Mouse (Mus musculus): Measurements from ENCODE around the gene Tspo2.

Gene Tspo2

GRCm38 (mm10) chr17:48453489-48453888, 2.2 kb upstream of the Tspo2 start:
- in situ Hi-C loops (cut with MboI; ENCODE audit: unreplicated experiment in 2 of 2): no loop called here

DNA sequence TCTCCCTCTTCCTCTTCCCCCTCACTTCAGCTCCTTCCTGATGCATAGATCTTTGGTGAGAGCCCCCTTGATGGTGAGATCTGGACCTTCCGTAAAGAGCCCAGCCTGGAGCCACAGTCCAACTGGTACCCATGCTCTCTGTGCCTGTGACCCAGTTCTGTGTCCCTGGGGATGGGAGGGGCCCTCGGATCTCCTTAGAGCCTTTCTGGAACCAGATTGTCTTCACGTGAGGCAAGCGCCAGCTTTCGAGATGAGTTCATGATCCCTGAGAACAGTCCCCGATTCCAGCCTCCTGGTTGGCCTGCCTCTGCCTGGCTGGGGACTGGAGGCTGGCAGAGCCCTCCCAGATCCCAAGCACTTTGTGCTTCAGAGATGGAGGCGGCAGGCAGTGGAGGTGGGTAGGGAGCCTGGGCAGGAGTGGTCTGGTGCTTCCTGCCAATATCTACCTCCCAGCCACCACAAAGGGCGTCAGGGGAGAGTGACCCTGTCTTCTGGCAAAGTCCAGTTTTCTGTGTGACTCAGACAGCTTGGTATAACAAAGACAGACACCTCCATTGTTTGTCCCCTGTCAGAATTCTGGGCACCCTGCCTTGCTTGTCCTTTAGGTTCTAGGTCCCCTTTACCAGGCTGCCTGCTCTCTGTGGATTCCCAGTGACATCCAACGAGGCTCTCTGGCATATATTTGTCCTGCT, 577 bp upstream of the Tspo2 start:
- in situ Hi-C loops (cut with MboI; ENCODE audit: unreplicated experiment in 2 of 2): no loop called here

- in situ Hi-C loops (cut with MboI; ENCODE audit: unreplicated experiment in 2 of 2): no loop called here
These were observed 513 bp downstream of the Tspo2 start for GRCm38 (mm10) chr17:48450666-48451352.

DNA sequence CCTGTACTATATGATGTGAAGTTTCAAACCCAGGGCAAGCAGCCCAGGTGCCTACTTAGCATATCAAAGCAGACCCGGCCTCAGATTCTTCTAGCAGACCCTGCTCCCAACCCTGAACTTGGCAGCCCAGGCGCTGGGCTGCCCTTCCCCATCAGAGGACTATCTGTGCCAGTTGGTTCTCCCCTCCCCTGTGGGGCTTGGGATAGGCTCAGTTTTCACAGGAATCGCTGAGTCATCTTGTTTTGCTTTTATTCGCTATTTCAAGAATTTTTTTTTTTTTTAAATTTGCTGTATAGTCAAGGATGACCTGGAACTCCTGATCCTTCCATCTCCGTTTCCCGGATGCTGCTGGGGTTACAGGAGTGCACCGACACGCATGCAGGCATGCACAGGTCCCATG, 3.6 kb downstream of the Tspo2 start:
- in situ Hi-C loops (cut with MboI; ENCODE audit: unreplicated experiment in 2 of 2): no loop called here

DNA sequence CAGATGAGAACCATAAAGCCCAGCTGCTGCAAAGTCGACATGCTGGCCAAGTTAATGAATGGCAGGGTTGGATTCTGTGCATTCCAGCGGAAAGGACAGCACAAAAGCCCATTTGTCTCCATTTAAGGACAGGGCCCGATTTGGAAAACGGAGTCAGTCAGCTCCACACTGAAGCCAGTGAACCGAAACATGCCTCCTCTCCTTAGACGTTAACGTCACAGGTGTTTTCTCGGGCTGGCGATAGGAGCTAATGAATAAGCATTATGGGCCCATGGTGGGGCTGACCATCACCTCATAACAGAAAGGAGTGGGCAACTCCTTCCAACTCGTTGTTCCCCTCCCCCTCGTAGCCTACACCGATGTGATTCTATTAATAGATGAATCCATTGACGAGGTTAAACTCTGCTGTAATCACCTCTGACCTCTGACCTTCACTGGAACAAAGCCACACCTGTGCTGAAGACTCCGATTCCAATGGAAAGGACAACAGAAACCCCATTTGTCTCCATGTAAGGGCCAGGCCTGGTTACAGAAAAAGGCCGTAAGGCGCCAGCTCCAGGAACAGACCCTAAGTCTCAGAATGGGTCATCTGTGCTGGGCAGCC, 7.7 kb downstream of the Tspo2 start:
- in situ Hi-C loops (cut with MboI; ENCODE audit: unreplicated experiment in 2 of 2): no loop called here

DNA sequence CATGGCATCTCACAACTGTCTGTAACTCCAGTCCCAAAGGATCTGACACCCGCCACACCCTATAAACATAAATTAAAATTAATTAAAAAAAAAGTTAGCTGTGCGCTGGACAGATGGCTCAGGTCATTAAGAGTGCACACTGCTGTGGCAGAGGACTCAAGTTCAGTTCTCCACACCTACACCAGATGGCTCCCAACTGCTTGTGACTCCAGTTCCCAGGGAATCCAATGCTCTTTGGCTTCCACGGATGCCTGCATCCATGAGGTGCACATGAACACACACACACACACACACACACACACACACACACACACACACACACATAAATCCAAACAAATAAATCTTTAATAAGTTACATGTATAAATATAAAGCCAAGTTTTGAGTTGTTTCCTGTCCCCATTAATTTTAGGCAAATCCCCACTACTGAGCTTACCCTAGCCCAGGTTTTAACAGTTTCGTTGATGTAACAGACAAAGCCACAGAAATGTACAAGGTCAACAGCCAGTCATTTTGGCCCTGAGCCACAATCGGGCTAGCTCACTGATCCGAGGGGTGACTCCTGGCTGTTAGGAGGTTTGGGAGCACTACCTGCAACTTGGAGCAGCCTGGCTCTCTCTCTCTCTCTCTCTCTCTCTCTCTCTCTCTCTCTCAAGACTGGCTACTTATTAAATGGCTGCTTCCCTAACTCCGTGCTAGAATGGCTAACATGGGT, 8.4 kb downstream of the Tspo2 start:
- in situ Hi-C loops (cut with MboI; ENCODE audit: unreplicated experiment in 2 of 2): no loop called here

- in situ Hi-C loops (cut with MboI; ENCODE audit: unreplicated experiment in 2 of 2): no loop called here
These were observed 13.9 kb downstream of the Tspo2 start for GRCm38 (mm10) chr17:48437421-48437911.

- in situ Hi-C loops (cut with MboI; ENCODE audit: unreplicated experiment in 2 of 2): no loop called here
These were observed 14.8 kb downstream of the Tspo2 start for GRCm38 (mm10) chr17:48436487-48436886.

DNA sequence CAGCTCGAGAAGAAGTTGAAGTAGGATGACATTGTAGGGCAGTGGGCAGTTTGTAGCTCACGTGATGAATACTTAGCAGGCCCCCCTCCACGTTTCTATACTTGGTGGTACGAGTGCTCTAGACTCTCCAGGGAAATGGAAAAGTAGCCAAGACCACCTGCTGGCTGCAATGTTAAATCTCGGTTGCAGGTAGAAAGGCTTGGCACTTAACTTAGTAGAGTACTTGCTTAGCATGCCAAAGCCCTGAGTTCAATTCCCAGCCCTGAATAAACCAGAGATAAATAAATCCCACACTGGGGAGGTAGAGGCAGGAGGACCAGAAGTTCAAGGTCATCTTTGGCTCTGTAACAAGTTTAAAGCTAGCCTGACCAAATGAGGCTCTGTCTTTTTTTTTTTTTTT, 16.8 kb downstream of the Tspo2 start:
- in situ Hi-C loops (cut with MboI; ENCODE audit: unreplicated experiment in 2 of 2): no loop called here

GRCm38 (mm10) chr17:48433689-48434330, 17.5 kb downstream of the Tspo2 start:
- in situ Hi-C loops (cut with MboI; ENCODE audit: unreplicated experiment in 2 of 2): no loop called here

GRCm38 (mm10) chr17:48433006-48433655, 18.2 kb downstream of the Tspo2 start:
- in situ Hi-C loops (cut with MboI; ENCODE audit: unreplicated experiment in 2 of 2): no loop called here

GRCm38 (mm10) chr17:48432158-48432980, 19.0 kb downstream of the Tspo2 start, which contains the start of gene Apobec2:
TSS of gene Apobec2 (minus strand) at chr17:48432930.
- in situ Hi-C loops (cut with MboI; ENCODE audit: unreplicated experiment in 2 of 2): no loop called here

- in situ Hi-C loops (cut with MboI; ENCODE audit: unreplicated experiment in 2 of 2): no loop called here
These were observed 20.3 kb downstream of the Tspo2 start for GRCm38 (mm10) chr17:48431054-48431453.

- in situ Hi-C loops (cut with MboI; ENCODE audit: unreplicated experiment in 2 of 2): no loop called here
These were observed 20.9 kb downstream of the Tspo2 start for GRCm38 (mm10) chr17:48430394-48430793.

DNA sequence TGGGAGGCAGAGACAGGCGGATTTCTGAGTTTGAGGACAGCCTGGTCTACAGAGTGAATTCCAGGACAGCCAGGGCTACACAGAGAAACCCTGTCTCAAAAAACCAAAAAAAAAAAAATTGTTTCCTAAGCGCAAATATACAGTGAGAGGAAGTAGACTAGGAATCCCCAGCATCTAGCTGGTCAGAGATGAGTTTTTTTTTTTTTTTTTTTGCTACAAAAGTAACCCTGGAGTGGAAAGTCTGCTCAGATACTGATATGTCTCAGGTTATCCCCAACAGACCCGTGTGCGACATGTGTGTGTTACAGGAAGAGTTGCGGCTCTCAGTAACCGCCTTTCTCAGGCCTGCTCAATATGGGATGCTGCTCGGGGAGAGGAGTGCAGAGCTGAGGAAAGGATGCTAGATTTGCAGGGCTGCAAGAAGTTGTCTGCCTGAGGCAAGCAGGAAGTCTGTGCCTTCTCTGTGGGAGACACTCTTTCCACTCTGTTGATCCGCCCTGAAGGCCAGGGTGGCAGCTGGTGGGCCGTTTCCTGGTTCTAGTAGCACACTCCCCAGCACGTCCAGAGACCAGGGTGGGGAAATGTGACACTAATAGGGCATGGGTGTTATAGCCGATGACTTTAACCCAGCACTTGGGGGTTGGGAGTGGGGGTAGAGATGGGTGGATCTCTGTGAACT, 23.3 kb downstream of the Tspo2 start:
- in situ Hi-C loops (cut with MboI; ENCODE audit: unreplicated experiment in 2 of 2): no loop called here

DNA sequence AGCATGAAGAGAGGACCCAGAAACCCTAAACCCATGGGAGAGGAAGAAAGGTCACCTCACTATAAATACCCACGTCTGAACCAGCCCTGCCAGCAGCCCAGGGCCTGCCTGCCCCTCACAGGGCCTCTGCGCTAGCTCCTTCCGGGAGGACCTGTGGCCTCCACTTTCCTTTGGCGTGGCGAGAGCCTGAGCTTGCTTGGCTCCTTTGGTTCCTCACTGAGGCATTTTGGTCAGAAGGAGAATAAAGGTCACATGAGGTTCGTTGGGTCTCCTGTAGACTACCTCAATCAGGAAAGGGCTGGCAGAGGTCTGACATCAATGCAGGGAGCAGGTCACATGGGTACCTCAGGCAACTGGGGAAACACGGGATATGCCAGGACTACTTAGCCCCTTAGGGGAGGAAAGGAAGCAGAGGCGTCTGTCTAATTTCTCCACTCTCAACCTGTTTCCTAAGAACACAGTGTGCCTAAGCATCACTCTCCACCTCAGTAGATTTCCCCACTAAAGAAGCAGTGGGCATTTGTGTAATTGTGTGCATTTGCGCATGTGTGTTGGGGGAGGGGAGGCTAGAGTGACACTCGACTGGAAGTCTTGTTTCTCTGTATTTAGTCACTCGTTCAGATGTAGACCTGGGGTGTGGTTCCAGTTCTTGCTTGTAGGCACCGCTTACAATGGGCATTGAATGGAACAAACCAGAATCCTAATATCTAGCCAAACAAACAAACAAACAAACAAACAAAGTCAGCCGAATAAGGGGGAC, 24.2 kb downstream of the Tspo2 start:
- in situ Hi-C loops (cut with MboI; ENCODE audit: unreplicated experiment in 2 of 2): no loop called here

DNA sequence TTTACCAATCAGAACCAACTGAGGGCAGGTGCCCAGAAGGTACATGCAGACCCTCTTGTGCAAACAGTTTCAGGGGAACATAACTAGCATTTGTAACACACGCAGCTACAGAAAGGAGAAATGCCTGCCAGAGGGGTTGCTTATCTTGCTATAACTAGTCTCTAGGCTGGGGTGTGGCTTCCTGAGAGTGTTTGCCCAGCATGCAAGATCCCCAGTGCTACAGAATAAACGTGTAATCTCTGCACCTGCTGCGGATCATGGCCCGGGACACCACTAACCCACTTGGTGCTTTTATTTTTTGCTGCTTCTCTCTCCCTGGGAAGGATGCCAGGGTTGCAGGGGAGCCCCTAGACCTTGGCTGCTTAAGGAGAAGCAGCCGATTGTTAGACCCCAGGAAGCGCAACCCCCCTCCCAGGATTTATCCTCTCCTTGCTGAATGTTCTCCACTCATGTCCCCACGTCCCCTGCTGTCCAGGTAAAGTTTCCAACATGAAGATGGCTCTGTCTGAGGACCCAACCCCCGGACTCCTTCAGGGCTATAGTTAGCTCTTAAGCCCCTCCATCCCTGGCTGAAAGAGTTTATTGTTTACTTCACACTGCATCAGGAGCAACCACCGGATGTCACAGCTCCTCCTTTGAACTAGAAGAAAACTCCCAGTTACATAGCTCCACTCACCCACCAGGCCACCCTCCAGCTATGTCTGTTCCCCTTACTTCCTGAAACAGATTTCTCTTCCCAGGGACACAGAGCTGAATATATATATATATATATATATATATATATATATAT, 25.3 kb downstream of the Tspo2 start:
- in situ Hi-C loops (cut with MboI; ENCODE audit: unreplicated experiment in 2 of 2): no loop called here

Measured in v-Abl transformed pro-B cells (cell line).